Mouse (Mus musculus) kidney, adult 2 months (tissue): ENCODE results near the gene Knl1.

Source experiments
- CTCF ChIP-seq: fragments of 200-500 bp; conservative IDR thresholded peaks from 2 replicates; pipeline ENCODE4 v1.5.1; 2011; ENCODE audit warnings: low read depth, mild to moderate bottlenecking, control low read depth, low read length, moderate library complexity, mixed read lengths; ENCODE audit not compliant: insufficient read depth, insufficient read length
- POLR2A ChIP-seq: fragments of 200-500 bp; IDR thresholded peaks from one replicate; pipeline ENCODE4 v1.6.1; 2011; ENCODE audit warnings: low read depth, low read length, control low read depth

DNA sequence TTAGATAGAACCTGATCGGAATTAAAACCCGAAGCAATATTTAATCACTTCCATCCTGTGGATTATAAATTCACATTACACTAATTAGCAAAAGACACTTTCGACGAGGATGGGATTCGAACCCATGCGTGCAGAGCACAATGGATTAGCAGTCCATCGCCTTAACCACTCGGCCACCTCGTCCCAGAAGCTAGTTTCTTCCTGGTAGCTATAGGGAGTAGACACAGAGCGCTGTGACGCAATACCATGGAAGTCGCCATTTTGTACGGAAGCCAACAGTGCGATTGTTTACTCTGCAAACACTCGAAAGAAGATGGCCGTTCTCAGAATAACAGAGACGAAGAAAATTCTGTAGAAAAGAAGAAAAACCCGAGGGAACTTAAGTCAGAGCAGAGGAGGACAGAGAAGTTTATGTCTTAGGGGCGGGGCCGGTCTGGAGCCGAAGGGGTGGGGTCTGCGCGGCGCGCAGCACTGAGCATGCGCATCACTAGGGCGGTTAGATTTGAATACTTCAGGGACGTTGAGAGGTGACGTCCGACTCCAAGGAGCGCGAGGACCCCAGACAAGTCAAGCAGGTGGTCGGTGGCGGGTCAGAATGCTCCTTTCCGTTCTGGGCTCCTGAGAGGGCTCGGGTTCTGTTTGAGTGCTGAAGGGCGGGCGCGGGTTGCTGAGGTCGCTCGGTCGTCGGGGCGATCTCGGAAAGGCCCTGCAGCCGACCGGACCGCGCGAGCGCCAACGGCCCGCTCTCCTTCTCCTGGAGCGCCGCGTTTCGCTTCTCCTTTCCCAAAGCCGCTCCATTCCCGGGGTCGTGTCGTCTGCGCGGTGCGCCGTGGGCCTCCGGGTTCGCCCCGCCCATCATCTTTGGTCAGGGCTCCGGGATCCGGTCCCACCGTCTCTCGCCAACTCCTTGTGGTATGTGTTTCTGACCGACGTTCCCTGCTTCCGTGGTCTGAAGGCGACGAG is at the start of gene Knl1:
- TF ChIP-seq CTCF (no peak), POLR2A (no peak)
